Mouse (Mus musculus) CH12F3 (cell line): Measurements from ENCODE around the gene Ss18l2.

ENCODE experiments used
- in situ Hi-C: fragments of 300-500 bp; cut with MboI; formaldehyde crosslinking; loops from 2 replicates; pipeline ENCODE4 v1.14.3; 2020; ENCODE audit warnings: low sequenced_read_pairs

The Ss18l2 gene

GRCm38 (mm10) chr9:121697150-121698049 is 12.7 kb upstream of the Ss18l2 start:
- in situ Hi-C loops: no loop called here

GRCm38 (mm10) chr9:121704261-121704645 is 5.9 kb upstream of the Ss18l2 start:
- in situ Hi-C loops: no loop called here

- in situ Hi-C loops: no loop called here
These were observed 5.2 kb upstream of the Ss18l2 start, which contains the start of gene Sec22c for GRCm38 (mm10) chr9:121704646-121705625. Gene Sec22c (minus strand): TSS chr9:121705490.

GRCm38 (mm10) chr9:121706029-121706675 is 4.0 kb upstream of the Ss18l2 start:
- in situ Hi-C loops: no loop called here

- in situ Hi-C loops: no loop called here
These were observed 2.3 kb upstream of the Ss18l2 start for GRCm38 (mm10) chr9:121707801-121708200.

GRCm38 (mm10) chr9:121708506-121709486 is 1.3 kb upstream of the Ss18l2 start:
- in situ Hi-C loops: no loop called here

GRCm38 (mm10) chr9:121710584-121710975 is 451 bp downstream of the Ss18l2 start:
- in situ Hi-C loops: no loop called here

GRCm38 (mm10) chr9:121717048-121717447 is 6.9 kb downstream of the Ss18l2 start:
- in situ Hi-C loops: no loop called here

- in situ Hi-C loops: no loop called here
These were observed 8.1 kb downstream of the Ss18l2 start for GRCm38 (mm10) chr9:121718070-121718705.

GRCm38 (mm10) chr9:121718792-121719318 is 8.7 kb downstream of the Ss18l2 start, which contains the start of gene Nktr:
Gene Nktr (plus strand): TSS chr9:121719169.
- in situ Hi-C loops: no loop called here

GRCm38 (mm10) chr9:121719347-121720331 is 9.5 kb downstream of the Ss18l2 start:
- in situ Hi-C loops: no loop called here

GRCm38 (mm10) chr9:121740490-121740889 is 30.4 kb downstream of the Ss18l2 start:
- in situ Hi-C loops: no loop called here

- in situ Hi-C loops: no loop called here
These were observed 31.0 kb downstream of the Ss18l2 start for GRCm38 (mm10) chr9:121741168-121741567.

GRCm38 (mm10) chr9:121744051-121744450 is 33.9 kb downstream of the Ss18l2 start:
- in situ Hi-C loops: no loop called here

- in situ Hi-C loops: no loop called here
These were observed 42.6 kb downstream of the Ss18l2 start for GRCm38 (mm10) chr9:121752774-121753173.

GRCm38 (mm10) chr9:121754624-121755023 is 44.5 kb downstream of the Ss18l2 start:
- in situ Hi-C loops: no loop called here

GRCm38 (mm10) chr9:121756785-121757184 is 46.7 kb downstream of the Ss18l2 start:
- in situ Hi-C loops: no loop called here

- in situ Hi-C loops: no loop called here
These were observed 47.3 kb downstream of the Ss18l2 start for GRCm38 (mm10) chr9:121757432-121757831.
